Mouse (Mus musculus) heart, embryonic 15.5 days (tissue): Measurements from ENCODE around the gene Lrrc8b. TPM values are rescaled to one million over a fixed set of nuclear protein-coding genes. Genes with fewer than 3 reads are reported as not detected.

Source experiments
- ATAC-seq: fragments of 200-750 bp; cut with Nextera tagmentation; replicated peaks from 2 replicates; pipeline ENCODE4 v1.8.0; 2017; ENCODE audit warnings: low read depth, moderate TSS enrichment; ENCODE audit not compliant: insufficient number of reproducible peaks, insufficient read depth, low FRiP score
- H3K27ac ChIP-seq: fragments of 300-500 bp; sonication (generic); 2 replicates; pipeline ENCODE4 v1.5.1; 2015; ENCODE audit warnings: mild to moderate bottlenecking, inconsistent platforms
- H3K27me3 ChIP-seq: fragments of 300-500 bp; sonication (generic); 2 replicates; pipeline ENCODE4 v1.6.1; 2015; ENCODE audit warnings: inconsistent platforms
- H3K36me3 ChIP-seq: fragments of 300-500 bp; sonication (generic); 2 replicates; pipeline ENCODE4 v1.6.1; 2015; ENCODE audit warnings: mild to moderate bottlenecking, inconsistent platforms
- H3K4me1 ChIP-seq: fragments of 300-500 bp; sonication (generic); replicated peaks from 2 replicates; pipeline ENCODE4 v1.6.1; 2015; ENCODE audit warnings: inconsistent platforms
- H3K4me2 ChIP-seq: fragments of 300-500 bp; sonication (generic); 2 replicates; pipeline ENCODE4 v1.6.1; 2015; ENCODE audit warnings: inconsistent platforms, mild to moderate bottlenecking, moderate library complexity
- H3K4me3 ChIP-seq: fragments of 300-500 bp; sonication (generic); 2 replicates; pipeline ENCODE4 v1.5.1; 2015; ENCODE audit warnings: mild to moderate bottlenecking, inconsistent platforms
- H3K9ac ChIP-seq: fragments of 300-500 bp; sonication (generic); 2 replicates; pipeline ENCODE4 v1.6.1; 2015; ENCODE audit warnings: mild to moderate bottlenecking, inconsistent platforms
- H3K9me3 ChIP-seq: fragments of 300-500 bp; sonication (generic); replicated peaks from 2 replicates; pipeline ENCODE4 v1.6.1; 2016; ENCODE audit warnings: inconsistent platforms
- WGBS: fragments of 180-500 bp; shearing (Covaris S2); methylation state at CpG from one replicate; pipeline ENCODE4 v1.1.7; 2015; ENCODE audit warnings: mixed read lengths; 5-methylcytosine and 5-hydroxymethylcytosine counted together
- polyA plus RNA-seq: library from polyadenylated mRNA; unstranded; fragments of >200 nt; fragmentation: Nextera tagmentation; extraction: Ambion mirVana; gene quantifications from 2 replicates; pipeline ENCODE4 v1.2.1, GENCODE M21; 2015

The Lrrc8b gene
- polyA plus RNA-seq, 1 experiment from 2014 or later: 2.9 TPM

DNA sequence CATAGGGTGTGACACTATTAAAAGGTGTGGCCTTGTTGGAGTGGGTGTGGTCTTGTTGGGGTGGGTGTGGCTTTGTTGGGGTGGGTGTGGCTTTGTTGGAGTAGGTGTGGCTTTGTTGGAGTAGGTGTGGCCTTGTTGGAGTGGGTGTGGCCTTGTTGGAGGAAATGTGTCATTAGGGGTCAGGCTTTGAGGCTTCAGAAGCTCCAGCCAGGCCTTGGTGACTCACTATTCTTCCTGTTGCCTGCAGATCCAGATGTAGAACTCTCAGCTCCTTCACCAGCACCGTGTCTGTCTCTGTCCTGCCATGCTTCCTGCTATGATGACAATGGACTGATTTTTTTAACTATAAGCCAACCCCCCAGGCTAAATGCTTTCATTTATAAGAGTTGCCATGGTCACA lies 83.8 kb downstream of the Lrrc8b start:
- no peak overlapping the region for H3K4me3 ChIP-seq
- H3K4me2 ChIP-seq: no peak overlapping the region
- H3K4me1 ChIP-seq: peaks cover 12% of the 10 kb centered on the region
- no peak overlapping the region for H3K27ac ChIP-seq
- WGBS: 65% methylated on average over 1 of the region's 1 CpGs
- H3K9ac ChIP-seq: no peak overlapping the region
- ATAC-seq: no peak
- H3K9me3 ChIP-seq: no peaks in the 10 kb centered on the region
- H3K36me3 ChIP-seq: no peaks in the 10 kb centered on the region
- H3K27me3 ChIP-seq: no peaks in the 10 kb centered on the region

DNA sequence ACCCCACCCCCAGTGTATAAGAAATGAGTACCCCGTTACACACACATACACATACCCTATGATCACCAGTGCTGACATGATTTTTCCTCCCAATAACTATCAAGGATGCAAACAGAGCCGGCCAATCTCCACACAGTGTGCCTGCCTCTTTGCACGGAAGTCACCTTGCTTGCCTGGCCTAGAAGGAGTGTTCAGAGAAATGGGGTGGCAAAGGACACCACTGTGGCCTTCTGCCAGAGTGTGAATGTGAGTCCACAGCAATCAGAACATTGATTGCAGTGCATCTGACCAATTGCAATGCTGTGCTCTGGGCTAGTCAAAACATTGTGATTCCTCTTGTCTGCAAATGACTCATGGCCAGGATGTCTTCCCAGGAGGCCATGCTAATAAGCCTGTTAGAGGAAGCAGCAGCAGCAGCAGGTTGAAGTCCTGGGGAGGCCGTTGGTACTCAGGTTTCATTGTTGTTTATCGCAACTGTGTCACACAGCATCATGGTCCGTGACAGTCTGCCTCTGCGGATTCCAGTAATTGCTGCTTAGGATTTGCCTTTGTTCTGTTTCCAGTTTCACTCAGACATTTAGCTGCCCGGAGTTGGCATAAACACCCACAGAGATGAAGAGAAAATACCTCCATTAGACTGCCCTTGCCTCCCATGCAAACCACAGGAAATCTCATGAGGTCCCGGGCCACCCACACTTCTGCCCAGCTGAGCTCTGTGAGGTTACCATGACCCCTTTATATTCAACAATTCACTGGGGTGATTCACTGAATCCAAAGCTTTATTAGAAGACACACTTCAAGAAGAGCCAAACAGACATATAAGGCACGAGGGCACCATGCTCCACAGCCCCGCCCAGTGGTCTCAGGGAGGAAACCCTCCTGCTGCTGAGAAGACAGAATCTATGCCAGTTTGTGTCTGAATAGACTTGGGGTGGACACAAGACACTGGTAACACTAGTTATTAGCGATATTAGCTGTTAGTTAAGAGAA lies 84.9 kb downstream of the Lrrc8b start:
- Histone ChIP-seq H3K27ac (no peak overlapping the region), H3K4me2 (no peak overlapping the region), H3K4me1 (peaks cover 6% of the 10 kb centered on the region), H3K36me3 (no peaks in the 10 kb centered on the region), H3K27me3 (no peaks in the 10 kb centered on the region), H3K9me3 (no peaks in the 10 kb centered on the region), H3K9ac (no peak overlapping the region), H3K4me3 (no peak overlapping the region)
- no peak for ATAC-seq
- 57% methylated on average over 12 of the region's 12 CpGs for WGBS

GRCm38 (mm10) chr5:105501136-105501535 lies 85.6 kb downstream of the Lrrc8b start:
- no peak overlapping the region for H3K4me3 ChIP-seq
- H3K27ac ChIP-seq: no peak overlapping the region
- no peak overlapping the region for H3K4me2 ChIP-seq
- H3K9ac ChIP-seq: no peak overlapping the region
- no peaks in the 10 kb centered on the region for H3K36me3 ChIP-seq
- 85% methylated on average over 3 of the region's 3 CpGs for WGBS
- no peaks in the 10 kb centered on the region for H3K9me3 ChIP-seq
- H3K27me3 ChIP-seq: no peaks in the 10 kb centered on the region
- no peak for ATAC-seq
- no peaks in the 10 kb centered on the region for H3K4me1 ChIP-seq

GRCm38 (mm10) chr5:105508813-105509212 lies 93.2 kb downstream of the Lrrc8b start:
- H3K4me1 ChIP-seq: peaks cover 2% of the 10 kb centered on the region; the same call in 1 of the 2 replicates
- H3K9me3 ChIP-seq: no peaks in the 10 kb centered on the region
- no peak for ATAC-seq
- H3K4me3 ChIP-seq: no peak overlapping the region
- H3K4me2 ChIP-seq: no peak overlapping the region
- H3K36me3 ChIP-seq: no peaks in the 10 kb centered on the region
- H3K27ac ChIP-seq: no peak overlapping the region
- H3K9ac ChIP-seq: no peak overlapping the region
- WGBS: 84% methylated on average over 6 of the region's 6 CpGs
- no peaks in the 10 kb centered on the region for H3K27me3 ChIP-seq

- H3K9me3 ChIP-seq: no peaks in the 10 kb centered on the region
- no peak for ATAC-seq
- H3K4me1 ChIP-seq: peaks cover 2% of the 10 kb centered on the region
- no peaks in the 10 kb centered on the region for H3K36me3 ChIP-seq
- H3K27ac ChIP-seq: no peak overlapping the region
- H3K4me2 ChIP-seq: no peak overlapping the region
- H3K27me3 ChIP-seq: no peaks in the 10 kb centered on the region
- H3K4me3 ChIP-seq: no peak overlapping the region
- WGBS: 35% methylated on average over 4 of the region's 4 CpGs
- H3K9ac ChIP-seq: no peak overlapping the region
Observed at GRCm38 (mm10) chr5:105512297-105512696, 96.7 kb downstream of the Lrrc8b start.

DNA sequence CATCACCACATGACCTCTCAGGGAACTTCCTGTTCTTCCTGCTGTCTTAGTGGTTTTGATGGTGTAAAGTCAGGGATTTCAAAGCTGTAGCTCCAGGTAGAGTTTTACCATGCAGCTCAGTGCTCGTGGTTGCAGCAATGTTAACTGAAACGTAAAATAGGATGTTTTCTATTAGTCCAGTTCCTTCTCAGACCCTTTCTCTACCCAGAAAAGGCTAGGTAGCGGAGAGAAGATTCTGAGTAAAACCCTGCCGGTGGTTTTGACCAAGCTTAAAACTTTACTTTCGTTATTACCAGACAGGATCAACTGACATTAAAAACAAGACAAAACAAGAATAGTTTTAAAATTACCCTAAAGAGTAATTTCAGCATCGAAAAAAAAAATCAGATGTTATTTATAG lies 100.0 kb downstream of the Lrrc8b start:
- Histone ChIP-seq H3K9me3 (no peaks in the 10 kb centered on the region), H3K9ac (no peak overlapping the region), H3K4me1 (peaks cover 14% of the 10 kb centered on the region), H3K4me2 (no peak overlapping the region), H3K4me3 (no peak overlapping the region), H3K36me3 (no peaks in the 10 kb centered on the region), H3K27ac (no peak overlapping the region), H3K27me3 (no peaks in the 10 kb centered on the region)
- WGBS: 73% methylated on average over 6 of the region's 6 CpGs
- ATAC-seq: no peak

- no peak for ATAC-seq
Observed at GRCm38 (mm10) chr5:105516290-105516689, 100.7 kb downstream of the Lrrc8b start.

GRCm38 (mm10) chr5:105517992-105518625 lies 102.5 kb downstream of the Lrrc8b start:
- peak overlapping the region; percentile 81 for H3K4me2 ChIP-seq
- peak overlapping the region; percentile 99 for H3K27ac ChIP-seq
- ATAC-seq: no peak
- H3K4me1 ChIP-seq: peaks cover 27% of the 10 kb centered on the region
- H3K27me3 ChIP-seq: no peaks in the 10 kb centered on the region
- 10% methylated on average over 7 of the region's 7 CpGs for WGBS
- H3K36me3 ChIP-seq: no peaks in the 10 kb centered on the region
- H3K4me3 ChIP-seq: peak overlapping the region; percentile 95
- H3K9ac ChIP-seq: peak overlapping the region; percentile 87
- no peaks in the 10 kb centered on the region for H3K9me3 ChIP-seq

More at GRCm38 (mm10) chr5:105516290-105516689, 100.7 kb downstream of the Lrrc8b start:
- H3K36me3 ChIP-seq: no peaks in the 10 kb centered on the region
- no peak overlapping the region for H3K4me3 ChIP-seq
- H3K27ac ChIP-seq: no peak overlapping the region
- H3K4me2 ChIP-seq: no peak overlapping the region
- 54% methylated on average over 3 of the region's 3 CpGs for WGBS
- no peaks in the 10 kb centered on the region for H3K27me3 ChIP-seq
- H3K9ac ChIP-seq: no peak overlapping the region
- no peaks in the 10 kb centered on the region for H3K9me3 ChIP-seq
- peaks cover 22% of the 10 kb centered on the region for H3K4me1 ChIP-seq

- Histone ChIP-seq H3K4me3 (peak overlapping the region; percentile 95), H3K9ac (peak overlapping the region; percentile 87), H3K4me1 (peaks cover 32% of the 10 kb centered on the region), H3K9me3 (no peaks in the 10 kb centered on the region), H3K4me2 (peak overlapping the region; percentile 81), H3K36me3 (no peaks in the 10 kb centered on the region), H3K27ac (peak overlapping the region; percentile 99), H3K27me3 (no peaks in the 10 kb centered on the region)
- ATAC-seq: peak; percentile 67
- WGBS: under 1% methylated on average over 16 of the region's 16 CpGs
Observed at GRCm38 (mm10) chr5:105518626-105519095, 103.1 kb downstream of the Lrrc8b start.

GRCm38 (mm10) chr5:105519096-105519975 lies 103.8 kb downstream of the Lrrc8b start, which contains the start of gene Lrrc8c:
Gene Lrrc8c (plus strand): TSS chr5:105519388.
- under 1% methylated on average over 93 of the region's 93 CpGs for WGBS
- H3K36me3 ChIP-seq: no peaks in the 10 kb centered on the region
- ATAC-seq: peak; percentile 90

DNA sequence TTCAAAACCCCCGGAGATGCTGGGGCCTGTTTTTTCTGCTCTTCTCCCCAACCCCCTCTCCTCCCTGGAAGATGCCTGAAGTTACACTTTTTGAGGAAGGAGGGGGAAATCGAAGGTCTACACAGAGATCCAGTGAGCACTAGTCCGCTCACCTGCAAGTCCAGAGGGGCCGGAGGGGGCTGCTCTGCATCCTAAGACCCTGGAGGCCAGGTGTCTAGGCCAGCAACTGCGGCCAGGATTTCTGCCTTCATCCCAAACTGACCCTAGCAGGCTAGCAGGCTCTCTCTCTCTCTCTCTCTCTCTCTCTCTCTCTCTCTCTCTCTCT lies 104.4 kb downstream of the Lrrc8b start:
- Histone ChIP-seq H3K4me3 (peak overlapping the region; percentile 95), H3K27me3 (no peaks in the 10 kb centered on the region), H3K27ac (peak overlapping the region; percentile 99), H3K9ac (peak overlapping the region; percentile 87), H3K4me2 (peak overlapping the region; percentile 81), H3K36me3 (no peaks in the 10 kb centered on the region), H3K9me3 (no peaks in the 10 kb centered on the region), H3K4me1 (peaks cover 44% of the 10 kb centered on the region)
- no peak for ATAC-seq
- 7% methylated on average over 5 of the region's 5 CpGs for WGBS

More at GRCm38 (mm10) chr5:105519096-105519975, 103.8 kb downstream of the Lrrc8b start, which contains the start of gene Lrrc8c:
- H3K9me3 ChIP-seq: no peaks in the 10 kb centered on the region
- no peaks in the 10 kb centered on the region for H3K27me3 ChIP-seq
- H3K9ac ChIP-seq: peak within 1 kb of the TSS; percentile 87
- peaks cover 38% of the 10 kb centered on the region for H3K4me1 ChIP-seq
- peak within 1 kb of the TSS; percentile 81 for H3K4me2 ChIP-seq
- peak within 1 kb of the TSS; percentile 95 for H3K4me3 ChIP-seq
- peak within 1 kb of the TSS; percentile 99 for H3K27ac ChIP-seq
